Mouse (Mus musculus) testis, postnatal 10 days (tissue): ENCODE results near the gene Zc3h12d.

Experiments used
- DNase-seq: peaks from one replicate; pipeline ENCODE4 v3.0.0; 2021; ENCODE audit warnings: low spot score

Zc3h12d gene

DNA sequence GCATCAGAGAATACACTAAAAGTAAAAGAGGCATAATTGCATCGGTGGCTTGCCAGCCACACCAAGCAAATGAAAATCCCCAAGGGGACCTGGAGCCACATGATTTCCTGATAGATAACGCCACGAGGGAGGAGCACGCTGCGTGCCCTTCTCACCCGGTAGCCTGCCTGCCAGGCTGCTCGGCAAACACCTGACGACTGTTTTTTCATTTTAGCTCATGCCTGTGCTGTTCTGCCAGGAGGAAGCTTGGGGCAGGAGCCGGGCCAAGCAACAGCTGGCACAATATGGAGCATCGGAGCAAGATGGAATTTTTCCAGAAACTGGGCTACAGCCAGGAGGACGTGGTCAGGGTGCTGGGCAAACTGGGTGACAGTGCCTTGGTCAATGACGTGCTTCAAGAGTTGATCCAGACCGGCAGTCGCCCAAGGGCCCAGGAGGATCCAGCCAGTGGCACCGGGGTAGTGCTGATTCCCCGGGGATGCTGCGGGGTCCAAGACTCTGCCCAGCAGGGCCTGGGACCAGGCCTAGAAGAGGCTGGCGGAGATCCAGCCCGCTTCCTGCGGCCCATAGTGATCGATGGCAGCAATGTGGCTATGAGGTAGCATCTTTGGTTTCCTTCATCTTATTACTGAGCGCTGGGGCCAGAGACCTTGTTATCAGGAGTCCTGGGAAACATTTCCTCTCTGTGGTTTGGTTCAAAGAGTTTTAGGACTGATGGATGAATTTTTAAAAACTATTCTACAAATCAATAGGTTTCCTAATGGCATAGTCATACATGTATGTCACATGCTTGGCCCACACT, 7.5 kb downstream of the Zc3h12d start:
- DNase-seq = no peak

GRCm38 (mm10) chr10:7840353-7840733, 8.1 kb downstream of the Zc3h12d start:
- no peak for DNase-seq

DNA sequence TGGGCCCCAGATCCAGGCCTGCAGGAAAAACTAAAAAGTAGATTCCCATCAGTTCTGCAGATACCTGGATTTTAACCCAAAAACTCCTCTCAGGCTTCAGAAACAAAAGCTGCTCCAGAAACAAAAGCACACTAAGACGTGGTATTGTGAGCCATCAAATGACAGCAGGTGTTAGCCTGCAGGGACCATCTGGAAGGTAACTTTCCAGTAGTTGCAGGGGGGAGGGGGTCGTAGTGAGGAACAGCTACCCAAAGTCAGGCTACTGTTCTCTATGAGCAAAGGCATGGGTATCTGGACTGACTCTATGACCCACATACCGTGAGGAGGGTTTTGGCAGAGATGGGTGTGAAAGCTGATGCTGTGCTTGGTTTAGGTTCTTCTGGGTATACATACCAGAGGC, 8.5 kb downstream of the Zc3h12d start:
- no peak for DNase-seq

DNA sequence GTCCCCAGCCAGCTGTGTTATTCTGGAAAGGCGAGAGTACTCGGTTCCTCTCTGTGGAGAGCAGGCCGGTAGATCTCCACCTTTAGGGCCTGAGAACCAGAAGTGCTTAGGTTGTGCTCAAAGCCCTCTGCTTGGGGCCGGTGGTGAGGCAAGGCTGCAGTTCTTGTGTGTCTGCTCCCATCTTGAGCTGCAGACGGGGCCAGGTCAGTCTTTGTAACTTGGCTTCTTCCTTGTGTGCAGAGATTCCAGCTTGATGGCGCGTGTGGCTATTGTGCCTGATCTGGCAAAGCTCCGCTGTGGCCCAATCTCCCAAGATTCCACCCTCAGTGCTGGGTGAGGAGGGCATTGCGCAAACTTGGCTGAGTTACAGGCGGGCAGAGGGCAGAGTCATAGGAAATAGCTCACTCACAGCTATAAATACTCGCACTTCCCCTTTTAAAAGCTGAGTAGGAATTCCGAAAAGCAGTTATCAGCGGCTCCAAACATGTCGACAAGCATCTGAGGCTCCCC, 9.4 kb downstream of the Zc3h12d start:
- DNase-seq = no peak

GRCm38 (mm10) chr10:7843181-7843580, 10.9 kb downstream of the Zc3h12d start:
- no peak for DNase-seq

DNA sequence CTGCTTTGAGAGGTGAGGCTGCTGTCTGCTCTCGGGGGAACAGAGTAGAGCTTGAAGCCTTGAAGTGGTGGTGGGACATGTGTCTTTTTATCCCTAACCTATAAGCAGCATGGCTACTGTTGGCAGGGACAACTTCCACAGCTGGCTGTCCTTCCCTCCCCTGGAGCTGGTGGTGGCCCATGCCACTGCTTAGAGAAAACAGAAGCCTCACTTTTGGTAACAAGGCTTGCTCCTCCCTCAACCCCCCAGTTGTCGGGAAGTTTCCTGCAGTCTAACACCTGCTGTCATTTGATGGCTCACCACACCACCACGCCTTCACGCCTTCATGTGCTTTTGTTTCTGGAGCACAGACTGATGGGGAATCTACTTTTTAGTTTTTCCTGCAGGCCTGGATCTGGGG, 11.9 kb downstream of the Zc3h12d start:
- DNase-seq = no peak

DNA sequence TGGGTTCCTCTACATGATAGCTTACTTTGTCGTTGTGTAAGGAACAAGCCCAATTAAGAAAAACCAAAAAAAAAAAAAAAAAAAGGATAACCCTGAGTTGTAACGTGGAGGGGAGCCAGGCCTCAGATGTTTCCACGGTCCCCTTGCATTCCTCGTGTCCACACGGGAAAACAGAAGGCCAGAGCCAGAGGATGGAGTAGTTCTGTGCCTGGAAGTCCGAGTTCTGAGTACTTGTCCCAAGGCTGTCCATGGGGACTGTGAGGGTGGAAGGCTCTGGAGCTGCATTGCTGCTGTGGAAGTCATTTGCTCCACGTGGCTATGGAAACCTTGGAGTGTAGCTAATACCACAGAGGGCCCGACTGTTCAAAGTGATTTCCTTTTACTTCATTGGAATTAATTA, 12.9 kb downstream of the Zc3h12d start:
- DNase-seq = no peak

GRCm38 (mm10) chr10:7845991-7846390, 13.7 kb downstream of the Zc3h12d start:
- no peak for DNase-seq

- DNase-seq = no peak
These were observed 14.9 kb downstream of the Zc3h12d start for GRCm38 (mm10) chr10:7847166-7847605.

DNA sequence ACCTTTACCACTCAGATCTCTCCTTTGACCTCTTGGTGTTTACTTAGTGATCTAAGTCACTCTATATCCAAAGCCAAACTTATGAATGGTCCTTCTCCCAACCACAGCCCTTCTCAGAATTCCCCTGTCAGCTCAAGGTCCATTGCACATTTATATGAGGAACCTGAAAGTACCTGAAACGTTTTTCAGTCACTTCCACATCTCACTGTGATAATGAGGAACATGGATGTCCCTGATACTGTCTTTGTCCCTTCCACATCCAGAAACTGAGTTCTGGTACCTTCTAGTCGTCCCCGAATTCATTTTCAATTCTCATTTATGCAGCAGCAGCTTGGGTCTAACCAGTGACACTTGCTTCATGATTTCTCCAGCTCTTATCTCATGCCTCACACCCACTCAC, 19.6 kb downstream of the Zc3h12d start:
- no peak for DNase-seq

- no peak for DNase-seq
These were observed 28.2 kb downstream of the Zc3h12d start for GRCm38 (mm10) chr10:7860494-7860893.

DNA sequence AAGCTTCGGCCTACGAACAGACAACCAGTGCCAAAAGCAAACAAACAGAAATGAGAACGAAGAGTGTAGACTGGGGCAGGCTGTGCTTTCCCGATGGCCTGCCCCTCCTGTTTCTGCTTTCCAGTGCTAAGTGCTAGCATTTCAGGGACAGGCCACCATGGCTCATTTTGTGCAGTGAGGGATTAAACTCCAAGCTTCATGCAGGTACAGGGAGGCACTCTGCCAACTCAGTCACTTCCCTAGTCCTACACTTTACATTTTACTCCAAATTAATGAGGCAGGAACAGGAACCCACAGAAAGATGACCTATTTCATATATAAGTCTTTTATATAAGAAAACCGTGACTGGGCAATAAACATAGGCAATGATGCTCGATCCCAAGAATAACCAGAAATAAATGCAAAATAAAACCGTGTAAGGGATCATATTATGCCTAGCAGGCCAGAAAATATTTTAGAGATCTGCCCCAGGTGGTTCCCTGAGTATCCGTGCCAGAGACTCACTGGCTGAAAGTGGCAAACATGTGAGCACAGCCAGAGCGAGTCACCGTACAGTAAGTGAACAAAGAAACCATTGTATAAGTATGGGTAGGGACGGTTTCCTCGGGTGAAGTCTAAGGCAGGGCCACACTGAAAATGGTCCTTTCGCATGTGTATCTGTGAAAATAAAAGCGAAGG, 29.1 kb downstream of the Zc3h12d start:
- DNase-seq = no peak

- DNase-seq = no peak
These were observed 29.8 kb downstream of the Zc3h12d start for GRCm38 (mm10) chr10:7861937-7862657.

- DNase-seq = no peak
These were observed 31.1 kb downstream of the Zc3h12d start for GRCm38 (mm10) chr10:7863411-7863810.

DNA sequence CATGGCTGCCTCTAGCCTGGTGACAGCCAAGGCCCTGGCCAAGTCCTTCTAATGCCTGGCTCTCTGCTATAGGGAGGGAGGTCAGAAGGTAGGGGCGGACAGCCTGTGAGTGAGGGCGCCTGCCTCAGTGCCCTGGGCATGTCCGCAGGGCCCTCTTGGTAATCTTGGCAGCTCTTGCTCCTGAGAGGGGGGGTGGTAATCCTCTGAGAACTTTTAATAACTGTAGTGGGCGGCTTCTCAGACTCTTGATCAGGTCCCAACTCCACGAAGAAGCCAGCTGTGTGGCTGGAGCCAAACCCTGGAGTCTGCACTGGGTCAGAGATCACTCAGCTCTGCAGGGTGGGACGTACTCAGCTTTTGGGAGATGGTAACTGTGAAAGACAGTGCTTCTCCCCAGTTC, 31.9 kb downstream of the Zc3h12d start:
- DNase-seq = no peak

GRCm38 (mm10) chr10:7864806-7865205, 32.5 kb downstream of the Zc3h12d start:
- DNase-seq = no peak

- peak; percentile 64 for DNase-seq
These were observed 34.7 kb downstream of the Zc3h12d start for GRCm38 (mm10) chr10:7866762-7867665.

DNA sequence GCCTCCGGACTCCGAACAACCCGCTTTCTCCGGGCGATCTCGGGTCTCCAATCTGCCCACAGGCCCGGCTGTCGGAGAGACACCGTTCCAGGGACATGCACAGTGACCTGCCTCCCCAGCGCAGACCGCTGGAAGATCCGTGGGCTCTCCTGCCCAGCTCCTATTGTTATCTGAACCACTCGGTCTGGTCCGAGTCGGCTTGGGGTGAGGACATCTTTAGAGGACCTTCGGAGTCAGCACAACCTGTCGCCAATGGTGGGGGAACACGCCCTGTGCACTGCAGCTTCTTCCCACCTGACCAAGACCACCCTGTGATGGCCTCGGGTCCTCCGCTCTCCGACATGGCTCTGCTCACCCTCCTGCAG, 35.4 kb downstream of the Zc3h12d start:
- no peak for DNase-seq

GRCm38 (mm10) chr10:7869746-7870145, 37.5 kb downstream of the Zc3h12d start:
- no peak for DNase-seq

GRCm38 (mm10) chr10:7870571-7871315, 38.5 kb downstream of the Zc3h12d start:
- no peak for DNase-seq
